In the genomic region with DNA sequence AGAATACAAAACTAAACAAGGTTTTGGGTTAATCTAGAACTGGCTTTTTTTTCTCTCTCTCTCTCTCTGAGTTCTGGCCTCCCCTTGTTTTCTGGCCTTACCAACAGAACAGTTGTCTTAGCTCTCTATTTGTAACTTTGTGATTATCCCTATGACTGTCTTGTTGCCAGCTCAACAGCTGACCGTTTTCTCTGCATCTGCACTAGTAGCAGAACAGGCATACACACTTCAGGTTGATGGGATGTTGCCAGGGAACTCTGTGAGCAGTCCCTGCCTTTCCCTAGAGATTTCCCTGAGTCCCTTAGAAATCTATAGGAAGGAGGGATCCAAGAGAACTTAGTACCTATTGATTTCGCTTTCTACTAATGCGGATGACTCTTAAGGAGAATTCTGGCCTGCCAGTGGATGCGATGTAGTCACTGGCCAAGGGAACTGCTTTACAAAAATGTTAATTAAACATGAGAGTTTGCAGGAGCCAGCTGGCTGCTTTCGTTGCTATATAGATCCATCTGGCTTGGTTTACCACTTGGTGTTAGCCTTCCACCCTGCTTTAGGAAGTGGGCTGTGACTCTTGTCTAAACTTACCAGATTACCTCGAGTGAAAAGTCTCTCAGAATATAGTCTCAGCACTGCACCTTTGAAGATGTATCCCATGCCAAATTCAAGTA, we compare ENCODE assay signal across 13 mouse cellular contexts. TPM values are rescaled to one million over a fixed set of nuclear protein-coding genes. Genes with fewer than 3 reads are reported as not detected.
DNase-seq lines count a peak whose midpoint lies in the region; ATAC-seq and TF ChIP-seq lines count a peak whose summit lies in the region.
"Had no signal": no experiment of that assay in that cellular context is flagged by ENCODE, and none has a peak within 500 bp of the region (broad histone marks: within the 10 kb centered on the region; RNA-seq: fewer than 3 reads in every experiment).

No protein-coding gene starts in this region.

- peaks cover 13% of the 10 kb centered on the region for H3K36me3 ChIP-seq in lung, embryonic 14.5 days (ENCODE audit: insufficient read depth)

- 0 out of 2 replicates have a peak overlapping the region, but pooled peaks have one; percentile 6 for H3K9ac ChIP-seq in lung, embryonic 14.5 days
- H3K9ac ChIP-seq: liver, embryonic 14.5 days had no signal

- intact Hi-C loops in heart, postnatal 36 days (cut with DNase I): loop anchor here (10.0 kb wide), 3 partner anchors 239 to 681 kb away; a partner anchor contains a TSS
- intact Hi-C loops in heart, postnatal 10 days (cut with DNase I): no loop called here

- no peaks in the 10 kb centered on the region for H3K9me3 ChIP-seq in lung, embryonic 14.5 days (ENCODE audit: low read depth, low read length)

- H3K27me3 ChIP-seq in lung, embryonic 14.5 days (ENCODE audit: insufficient read depth, low read length): no peaks in the 10 kb centered on the region

- TF ChIP-seq CTCF in lung, embryonic 14.5 days (IDR thresholded peaks at IDR 0.05; ENCODE audit: low read depth): no peak
- TF ChIP-seq CTCF in brain, embryonic 14.5 days (IDR thresholded peaks at IDR 0.05; ENCODE audit: borderline replicate concordance, extremely low read depth, insufficient read depth, insufficient read length): no peak

- no peak overlapping the region for H3K4me2 ChIP-seq in lung, embryonic 14.5 days

- no peak overlapping the region for H3K27ac ChIP-seq in lung, embryonic 14.5 days (ENCODE audit: low read depth)
- H3K27ac ChIP-seq: liver, embryonic 14.5 days had no signal

- no peak for TF ChIP-seq POLR2A in brain, embryonic 14.5 days (IDR thresholded peaks at IDR 0.05; ENCODE audit: borderline replicate concordance, extremely low read depth, insufficient read depth, insufficient read length, poor library complexity, severe bottlenecking)

- ATAC-seq in lung, embryonic 14.5 days (ENCODE audit: insufficient read depth): no peak
- ATAC-seq: CD4-positive, CD25-positive, alpha-beta regulatory T cell, adult 4 months; inflammation-experienced regulatory T-cells, adult 6 months had no signal

- H3K4me3 ChIP-seq in lung, embryonic 14.5 days (ENCODE audit: low read depth, low read length): no peak overlapping the region

- H3K4me1 ChIP-seq in lung, embryonic 14.5 days (ENCODE audit: insufficient read depth): peaks cover 17% of the 10 kb centered on the region

- whole genome bisulfite sequencing in lung, embryonic 14.5 days: 69% methylated on average over 6 of the region's 6 CpGs

- peak; percentile 92 for DNase-seq in heart, adult 11 months
- no peak for DNase-seq in heart, postnatal 36 days
- no peak for DNase-seq in lung, embryonic 14.5 days
- no peak for DNase-seq in lung, postnatal 4 days
- peak; percentile 71 for DNase-seq in brain, embryonic 14.5 days (ENCODE audit: low read depth)
- DNase-seq in heart, postnatal 10 days: peak; percentile 55 to 69
- DNase-seq in spleen, adult 18-20 months: no peak
- DNase-seq: adrenal gland, adult 2 months; kidney, postnatal 4 days; right cerebral cortex, adult 18-20 months had no signal

RNA-seq across cellular contexts. Expression of a gene that starts 2.2 kb away (rescaled TPM):
- total RNA-seq in heart, postnatal 36 days (2021): 1 to 10 TPM; 8.0 to 9.2 TPM
- polyA plus RNA-seq in lung, embryonic 14.5 days (2014; fragmentation: Nextera tagmentation; extraction: Ambion mirVana): 2.8 and 4.3 TPM in 2 replicates
- 13.0 and 13.1 TPM in 2 replicates for polyA plus RNA-seq in brain, embryonic 14.5 days (2012; rRNA removed)
- 10 to 100 TPM; 10.7 to 11.1 TPM for total RNA-seq in heart, postnatal 10 days (2021)

RNA-seq across cellular contexts. Expression of a gene that starts 45.3 kb away (rescaled TPM):
- 1 to 10 TPM; 2.2 to 2.6 TPM for total RNA-seq in heart, postnatal 36 days (2021)
- polyA plus RNA-seq in lung, embryonic 14.5 days (2014; fragmentation: Nextera tagmentation; extraction: Ambion mirVana): 26.4 and 27.7 TPM in 2 replicates
- 6.0 and 7.7 TPM in 2 replicates for polyA plus RNA-seq in brain, embryonic 14.5 days (2012; rRNA removed)
- total RNA-seq in heart, postnatal 10 days (2021): 1 to 10 TPM; 5.7 to 6.0 TPM

Comparison
In these comparisons a context has a peak if more than half of its experiments do, and no peak if none do; other contexts are left out.
1. DNase-seq: peak in heart, adult 11 months (single experiment), brain, embryonic 14.5 days (single experiment) and heart, postnatal 10 days (2 of 2); none in heart, postnatal 36 days (0 of 2), lung, embryonic 14.5 days (single experiment), lung, postnatal 4 days (0 of 2) and spleen, adult 18-20 months (0 of 2).